Mouse (Mus musculus) forebrain, embryonic 15.5 days (tissue): Measurements from ENCODE around the gene Mlst8. TPM values are rescaled to one million over a fixed set of nuclear protein-coding genes. Genes with fewer than 3 reads are reported as not detected.

ENCODE experiments used
- ATAC-seq: fragments of 200-750 bp; cut with Nextera tagmentation; replicated peaks from 2 replicates; pipeline ENCODE4 v1.8.0; 2017; ENCODE audit warnings: mild to moderate bottlenecking, moderate TSS enrichment, moderate library complexity
- H3K27ac ChIP-seq: fragments of 300-500 bp; sonication (generic); replicated peaks from 2 replicates; pipeline ENCODE4 v1.5.1; 2015; ENCODE audit warnings: mild to moderate bottlenecking, inconsistent platforms
- H3K27me3 ChIP-seq: fragments of 300-500 bp; sonication (generic); 2 replicates; pipeline ENCODE4 v1.6.1; 2015; ENCODE audit warnings: inconsistent platforms
- H3K36me3 ChIP-seq: fragments of 300-500 bp; sonication (generic); 2 replicates; pipeline ENCODE4 v1.6.1; 2015; ENCODE audit warnings: mild to moderate bottlenecking, inconsistent platforms
- H3K4me1 ChIP-seq: fragments of 300-500 bp; sonication (generic); 2 replicates; pipeline ENCODE4 v1.6.1; 2015; ENCODE audit warnings: inconsistent platforms
- H3K4me2 ChIP-seq: fragments of 300-500 bp; sonication (generic); replicated peaks from 2 replicates; pipeline ENCODE4 v1.6.1; 2015; ENCODE audit warnings: mild to moderate bottlenecking, inconsistent platforms
- H3K4me3 ChIP-seq: fragments of 300-500 bp; sonication (generic); 2 replicates; pipeline ENCODE4 v1.5.1; 2015; ENCODE audit warnings: mild to moderate bottlenecking, inconsistent platforms
- H3K9ac ChIP-seq: fragments of 300-500 bp; sonication (generic); replicated peaks from 2 replicates; pipeline ENCODE4 v1.6.1; 2015; ENCODE audit warnings: mild to moderate bottlenecking, inconsistent platforms
- H3K9me3 ChIP-seq: fragments of 300-500 bp; sonication (generic); 2 replicates; pipeline ENCODE4 v1.6.1; 2016; ENCODE audit warnings: inconsistent platforms
- WGBS: fragments of 180-500 bp; shearing (Covaris S2); methylation state at CpG from one replicate; pipeline ENCODE4 v1.1.7; 2015; ENCODE audit warnings: mixed read lengths; 5-methylcytosine and 5-hydroxymethylcytosine counted together
- polyA plus RNA-seq: library from polyadenylated mRNA; unstranded; fragments of >200 nt; fragmentation: Nextera tagmentation; extraction: Ambion mirVana; gene quantifications from 2 replicates; pipeline ENCODE4 v1.2.1, GENCODE M21; 2015

Mlst8 gene
- polyA plus RNA-seq, 1 experiment from 2014 or later, result 36.4 TPM

DNA sequence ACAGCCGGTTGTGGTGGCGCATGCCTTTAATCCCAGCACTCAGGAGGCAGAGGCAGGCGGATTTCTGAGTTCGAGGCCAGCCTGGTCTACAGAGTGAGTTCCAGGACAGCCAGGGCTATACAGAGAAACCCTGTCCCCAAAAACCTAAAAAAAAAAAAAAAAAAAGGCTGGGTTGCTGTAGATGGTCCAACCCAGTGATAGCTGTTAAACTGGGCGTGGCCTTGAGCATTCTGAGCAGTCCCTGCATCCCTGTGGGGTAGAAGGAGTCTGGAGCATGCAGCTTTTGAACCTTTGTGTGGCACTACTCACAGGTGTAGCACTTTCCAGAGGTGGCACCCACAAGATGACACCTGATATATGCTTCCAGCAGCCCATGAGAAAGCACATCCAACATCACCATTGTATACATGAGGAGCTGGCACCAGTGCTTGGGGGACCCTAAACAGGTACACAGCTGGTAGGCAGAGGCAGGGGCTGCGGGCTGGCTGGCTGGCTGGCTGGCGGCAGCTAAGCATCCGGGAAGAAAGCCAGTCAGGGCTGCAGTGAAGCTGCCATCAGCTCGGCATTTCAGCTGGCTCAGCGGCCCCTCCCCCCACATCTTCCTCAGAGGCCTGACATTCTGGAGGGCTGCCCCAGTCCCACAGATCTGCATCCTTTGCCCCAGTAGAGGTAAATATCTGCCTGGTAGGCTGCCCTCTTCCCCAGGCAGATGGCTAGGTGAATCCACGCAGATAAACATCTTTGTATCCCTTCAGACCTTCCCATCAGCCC, 6.4 kb upstream of the Mlst8 start:
- peak overlapping the region; percentile 62 for H3K27ac ChIP-seq
- H3K27me3 ChIP-seq, result no peaks in the 10 kb centered on the region
- 46% methylated on average over 11 of the region's 11 CpGs for WGBS
- 0 out of 2 replicates have a peak overlapping the region, but pooled peaks have one; percentile 8 for H3K9ac ChIP-seq
- ATAC-seq, result no peak
- H3K4me1 ChIP-seq, result peaks cover 29% of the 10 kb centered on the region
- no peaks in the 10 kb centered on the region for H3K9me3 ChIP-seq
- H3K4me2 ChIP-seq, result no peak overlapping the region
- H3K36me3 ChIP-seq, result no peaks in the 10 kb centered on the region
- no peak overlapping the region for H3K4me3 ChIP-seq

DNA sequence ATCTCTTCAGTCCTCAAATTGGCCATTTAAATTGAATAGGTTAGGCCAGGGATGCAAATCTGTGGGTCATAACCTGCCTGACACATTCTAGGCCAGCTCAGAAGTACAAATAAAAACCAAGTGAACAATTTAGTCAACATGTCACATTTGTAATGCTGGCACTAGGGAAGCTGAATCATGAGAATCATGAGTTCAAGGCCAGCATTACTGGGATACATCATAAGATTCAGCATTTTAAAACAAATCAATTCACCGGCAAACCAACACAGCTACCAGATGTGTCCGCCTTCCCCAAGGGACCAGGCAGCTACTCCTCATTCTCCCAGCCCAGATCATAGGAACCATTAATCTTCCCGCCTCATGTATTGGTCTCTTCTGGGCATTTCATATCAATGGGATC, 4.6 kb upstream of the Mlst8 start:
- no peak overlapping the region for H3K9ac ChIP-seq
- 94% methylated on average over 3 of the region's 3 CpGs for WGBS
- no peak for ATAC-seq
- peaks cover 19% of the 10 kb centered on the region for H3K4me1 ChIP-seq
- H3K36me3 ChIP-seq, result no peaks in the 10 kb centered on the region
- no peak overlapping the region for H3K4me2 ChIP-seq
- no peak overlapping the region for H3K4me3 ChIP-seq
- no peaks in the 10 kb centered on the region for H3K9me3 ChIP-seq
- no peaks in the 10 kb centered on the region for H3K27me3 ChIP-seq
- no peak overlapping the region for H3K27ac ChIP-seq

DNA sequence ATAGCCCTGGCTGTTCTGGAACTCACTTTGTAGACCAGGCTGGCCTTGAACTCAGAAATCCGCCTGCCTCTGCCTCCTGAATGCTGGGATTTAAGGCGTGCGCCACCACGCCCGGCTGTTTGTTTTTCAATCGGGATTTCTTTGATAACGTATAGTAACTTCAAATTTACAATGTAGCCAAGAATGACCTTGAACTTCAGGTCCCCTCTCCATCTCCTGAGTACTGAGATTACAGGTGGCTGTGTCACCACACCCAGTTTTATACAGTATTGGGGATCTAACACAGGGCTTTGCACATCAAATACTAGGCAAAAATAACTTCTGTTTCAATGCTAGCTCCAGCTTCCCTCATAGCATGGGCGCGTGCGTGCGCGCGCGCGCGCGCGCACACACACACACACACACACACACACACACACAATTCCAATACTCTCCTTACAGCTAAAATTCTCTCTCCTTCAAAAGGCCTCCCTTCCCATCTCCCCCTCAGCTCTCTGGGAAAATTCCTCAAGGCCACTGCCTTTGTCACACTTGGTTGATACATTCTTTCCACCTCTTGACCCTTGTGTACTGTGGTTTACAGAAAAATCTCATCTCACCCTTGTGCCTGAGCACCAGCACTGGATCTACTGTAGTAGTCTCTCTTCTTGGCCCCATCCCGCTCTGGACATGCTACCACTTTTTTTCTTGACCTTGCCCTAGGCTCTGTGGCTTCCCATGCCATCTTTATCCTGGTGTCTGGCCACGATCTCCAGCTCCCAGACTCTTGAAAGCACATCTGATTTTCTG, 2.3 kb upstream of the Mlst8 start:
- peaks cover 23% of the 10 kb centered on the region for H3K4me1 ChIP-seq
- H3K4me3 ChIP-seq, result no peak overlapping the region
- no peaks in the 10 kb centered on the region for H3K9me3 ChIP-seq
- no peak overlapping the region for H3K9ac ChIP-seq
- no peaks in the 10 kb centered on the region for H3K27me3 ChIP-seq
- no peak for ATAC-seq
- no peak overlapping the region for H3K27ac ChIP-seq
- 94% methylated on average over 20 of the region's 20 CpGs for WGBS
- H3K36me3 ChIP-seq, result peaks cover 12% of the 10 kb centered on the region
- H3K4me2 ChIP-seq, result no peak overlapping the region

DNA sequence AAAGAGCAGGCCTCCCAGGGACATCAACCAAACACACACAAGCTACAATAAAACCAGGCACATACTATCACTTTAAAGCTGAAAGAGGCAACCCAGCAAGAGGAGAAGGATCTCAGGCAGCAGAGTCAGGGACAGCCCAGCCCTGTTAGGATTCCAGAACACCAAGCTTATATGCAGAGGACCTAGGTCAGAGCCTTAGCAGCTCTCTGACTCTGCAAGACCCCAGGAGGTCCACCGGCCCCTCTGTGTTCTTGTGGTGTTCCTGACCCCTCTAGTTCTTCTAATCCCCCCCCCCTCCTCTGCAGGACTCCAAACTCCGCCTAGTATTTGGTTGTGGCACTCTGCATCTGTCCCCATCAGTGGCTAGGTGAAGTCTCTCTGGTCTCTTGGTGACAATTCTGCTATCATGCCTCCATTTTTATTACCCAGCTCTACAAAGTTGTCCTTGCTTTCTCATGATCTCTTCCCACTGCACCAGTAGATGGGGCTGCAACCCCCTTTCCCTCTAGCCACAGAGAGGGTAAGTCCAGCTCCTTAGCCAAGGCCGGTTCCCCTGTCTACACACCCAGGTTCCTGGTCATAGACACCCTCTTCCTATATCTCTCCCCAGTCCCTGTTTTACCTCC, 1.4 kb upstream of the Mlst8 start:
- H3K27me3 ChIP-seq, result no peaks in the 10 kb centered on the region
- H3K27ac ChIP-seq, result no peak overlapping the region
- H3K4me1 ChIP-seq, result peaks cover 17% of the 10 kb centered on the region
- no peak overlapping the region for H3K4me3 ChIP-seq
- H3K4me2 ChIP-seq, result no peak overlapping the region
- WGBS, result 51% methylated on average over 3 of the region's 3 CpGs
- H3K9me3 ChIP-seq, result no peaks in the 10 kb centered on the region
- ATAC-seq, result no peak
- H3K9ac ChIP-seq, result no peak overlapping the region
- peaks cover 21% of the 10 kb centered on the region for H3K36me3 ChIP-seq

DNA sequence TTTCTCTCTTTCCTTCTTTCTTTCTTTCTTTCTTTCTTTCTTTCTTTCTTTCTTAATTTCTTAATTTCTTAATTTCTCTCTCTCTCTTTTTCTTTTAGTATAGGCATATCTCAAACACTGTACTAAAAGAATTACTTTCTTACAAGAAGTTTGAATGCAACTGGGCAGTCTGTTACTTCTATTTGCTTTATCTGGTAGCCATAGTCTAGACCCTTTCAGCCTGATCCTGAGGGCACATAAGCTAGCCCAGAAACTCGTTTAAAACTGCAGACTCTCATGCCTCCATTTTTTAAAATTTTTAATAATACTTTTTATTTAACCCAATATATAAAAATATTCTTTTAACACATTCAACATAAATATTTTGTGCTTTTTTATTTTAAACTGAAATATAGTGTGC, 553 bp upstream of the Mlst8 start:
- WGBS, result 21% methylated on average over 1 of the region's 1 CpGs
- Histone ChIP-seq H3K27ac (no peak overlapping the region), H3K4me2 (peak overlapping the region; percentile 53; the same call in 1 of the 2 replicates)

DNA sequence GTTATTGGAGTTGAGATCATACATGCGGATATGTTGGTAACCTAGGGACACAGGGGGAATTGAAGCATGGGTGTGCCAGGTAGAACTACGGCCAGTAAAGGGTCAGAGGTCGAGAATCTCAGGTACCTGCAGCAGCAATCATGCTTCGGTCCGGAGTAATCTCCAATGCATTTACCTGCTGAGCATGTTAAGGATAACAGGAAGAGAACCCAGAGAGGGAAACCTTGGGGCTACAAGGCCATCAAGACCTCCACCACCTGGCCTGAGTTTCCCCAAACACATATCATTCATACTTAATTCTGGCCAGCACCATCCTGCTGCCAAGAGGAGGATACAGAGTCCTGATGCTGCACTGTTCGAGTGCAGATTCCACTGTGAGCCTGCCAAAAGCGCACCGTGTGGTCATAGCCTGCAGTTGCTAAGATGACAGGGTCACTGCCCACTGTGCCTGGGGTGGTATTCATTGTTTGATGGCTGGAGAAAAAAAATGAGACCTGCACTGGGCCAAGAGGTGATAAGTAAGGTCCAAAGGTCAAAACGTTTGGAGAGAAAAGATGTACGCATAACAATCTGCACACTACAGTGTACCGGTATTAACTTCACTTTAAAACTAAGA, 785 bp downstream of the Mlst8 start:
- Histone ChIP-seq H3K36me3 (peaks cover 34% of the 10 kb centered on the region), H3K9ac (peak overlapping the region; percentile 92), H3K4me3 (peak overlapping the region; percentile 90), H3K27ac (no peak overlapping the region), H3K27me3 (no peaks in the 10 kb centered on the region), H3K4me1 (peaks cover 22% of the 10 kb centered on the region), H3K4me2 (peak overlapping the region; percentile 53), H3K9me3 (no peaks in the 10 kb centered on the region)
- WGBS, result 53% methylated on average over 11 of the region's 11 CpGs
- peak; percentile 19; the same call in 1 of the 2 replicates for ATAC-seq

More for the DNA sequence above, 553 bp upstream of the Mlst8 start:
- no peak for ATAC-seq
- H3K27me3 ChIP-seq, result no peaks in the 10 kb centered on the region
- H3K9ac ChIP-seq, result no peak overlapping the region
- peaks cover 15% of the 10 kb centered on the region for H3K4me1 ChIP-seq
- H3K36me3 ChIP-seq, result peaks cover 29% of the 10 kb centered on the region
- peak overlapping the region; percentile 90 for H3K4me3 ChIP-seq
- no peaks in the 10 kb centered on the region for H3K9me3 ChIP-seq

DNA sequence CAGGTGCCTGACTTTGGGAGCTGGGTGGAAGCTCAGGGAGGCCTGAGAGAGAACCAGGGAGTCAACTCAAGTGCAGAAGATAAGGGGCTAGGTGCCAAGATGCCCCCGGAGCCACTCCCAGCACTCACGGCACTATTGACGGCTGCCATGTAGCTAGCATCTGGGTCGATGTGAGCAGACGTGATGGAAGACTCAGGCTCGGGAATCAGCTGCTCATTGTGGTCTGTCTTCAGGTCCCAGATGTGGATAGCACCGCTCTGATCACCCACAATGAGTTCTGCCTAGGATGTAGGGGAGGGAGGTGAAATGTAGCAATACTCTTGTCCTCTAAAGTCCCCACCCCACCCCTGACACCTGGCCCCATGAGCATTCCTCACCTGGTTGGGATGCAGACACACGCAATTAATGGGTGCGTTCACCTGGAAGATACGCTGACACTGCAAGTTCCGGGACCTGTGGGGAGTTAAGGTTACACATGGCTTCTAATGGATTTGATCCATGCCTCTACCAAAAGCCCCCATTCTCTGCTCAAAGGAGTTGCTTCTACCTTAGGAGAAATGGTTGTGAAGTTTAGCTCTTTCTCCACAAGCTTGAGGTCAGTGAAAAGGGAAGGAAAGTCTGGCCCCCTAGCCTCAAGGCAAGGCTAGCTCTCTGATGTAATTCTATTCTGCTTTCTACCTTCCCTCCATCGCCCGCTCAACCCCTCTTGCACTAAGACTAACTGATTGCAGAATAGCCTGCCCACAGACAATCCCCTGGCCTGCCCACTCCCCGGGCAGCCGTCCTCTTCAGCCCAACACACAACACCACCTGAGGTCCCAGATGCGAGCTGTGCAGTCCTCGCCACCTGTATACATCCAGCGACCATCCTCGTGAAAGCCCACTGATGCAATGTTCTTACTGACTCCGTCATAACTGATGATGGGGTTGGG, 1.6 kb downstream of the Mlst8 start:
- H3K9me3 ChIP-seq, result no peaks in the 10 kb centered on the region
- H3K4me1 ChIP-seq, result peaks cover 29% of the 10 kb centered on the region
- no peak for ATAC-seq
- 90% methylated on average over 20 of the region's 20 CpGs for WGBS
- no peak overlapping the region for H3K27ac ChIP-seq
- no peaks in the 10 kb centered on the region for H3K27me3 ChIP-seq
- peak overlapping the region; percentile 53 for H3K4me2 ChIP-seq
- 0 out of 2 replicates have a peak overlapping the region, but pooled peaks have one; percentile 10 for H3K9ac ChIP-seq
- H3K4me3 ChIP-seq, result no peak overlapping the region
- peaks cover 34% of the 10 kb centered on the region for H3K36me3 ChIP-seq

DNA sequence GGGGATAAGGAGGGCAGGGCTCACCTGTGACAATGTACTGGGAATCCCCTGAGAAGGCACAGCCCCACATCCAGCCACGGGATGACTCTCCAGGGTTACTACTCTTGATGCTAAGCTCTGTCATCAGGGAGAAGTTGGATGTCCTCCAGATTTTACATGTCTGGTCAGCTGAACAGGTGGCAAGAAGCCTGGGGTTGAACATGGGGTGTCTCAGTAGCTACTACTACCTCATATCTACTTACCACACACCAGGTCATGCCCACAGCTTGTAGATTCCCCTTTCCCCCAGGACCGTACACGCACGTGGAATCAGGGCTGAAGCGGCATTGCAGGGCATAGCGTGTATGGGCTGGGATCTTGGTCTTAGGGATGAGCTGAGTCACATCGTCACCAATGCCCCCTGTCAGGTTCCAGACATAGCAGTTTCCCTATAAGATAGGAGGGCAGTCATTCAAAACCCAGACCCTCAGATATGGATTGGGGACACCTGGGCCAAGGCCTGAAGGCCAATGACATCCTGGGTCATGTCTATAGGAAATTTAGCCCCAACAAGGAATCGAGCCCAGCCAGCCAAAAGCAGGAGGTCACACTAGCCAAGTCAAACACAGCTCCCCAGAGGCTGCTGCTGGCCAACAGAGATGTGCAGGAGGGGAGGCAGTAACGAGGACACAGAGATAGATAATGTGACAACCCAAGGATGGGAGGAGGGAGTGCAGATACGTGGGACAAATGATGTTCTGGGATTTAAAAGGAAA, 2.7 kb downstream of the Mlst8 start:
- no peak overlapping the region for H3K4me2 ChIP-seq
- peaks cover 34% of the 10 kb centered on the region for H3K36me3 ChIP-seq
- no peak overlapping the region for H3K4me3 ChIP-seq
- no peak overlapping the region for H3K27ac ChIP-seq
- H3K9me3 ChIP-seq, result no peaks in the 10 kb centered on the region
- H3K4me1 ChIP-seq, result peaks cover 41% of the 10 kb centered on the region
- no peak overlapping the region for H3K9ac ChIP-seq
- H3K27me3 ChIP-seq, result no peaks in the 10 kb centered on the region
- 94% methylated on average over 10 of the region's 10 CpGs for WGBS
- no peak for ATAC-seq

DNA sequence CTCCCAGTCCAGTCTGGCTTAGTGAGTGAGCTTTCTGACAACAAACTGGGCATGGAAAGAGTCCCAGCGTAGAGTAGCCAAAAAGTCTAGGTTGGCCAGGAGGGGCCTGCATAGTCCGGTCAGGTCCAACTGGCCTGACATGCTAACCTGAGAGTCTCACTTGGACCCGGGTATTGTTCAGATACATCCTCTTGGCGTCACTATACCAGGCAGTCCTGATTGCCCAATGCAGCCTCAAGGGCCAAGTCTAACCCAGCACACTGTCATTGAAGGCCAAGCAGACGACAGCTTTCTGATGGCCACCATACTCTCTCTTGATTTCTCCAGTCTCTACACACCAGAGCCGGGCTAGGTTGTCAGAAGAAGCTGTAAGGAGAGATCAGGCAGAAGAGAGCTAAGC, 3.3 kb downstream of the Mlst8 start:
- Histone ChIP-seq H3K4me2 (no peak overlapping the region), H3K4me3 (no peak overlapping the region), H3K27me3 (no peaks in the 10 kb centered on the region), H3K9ac (no peak overlapping the region), H3K27ac (no peak overlapping the region), H3K4me1 (peaks cover 46% of the 10 kb centered on the region), H3K36me3 (peaks cover 34% of the 10 kb centered on the region), H3K9me3 (no peaks in the 10 kb centered on the region)
- WGBS, result 96% methylated on average over 6 of the region's 6 CpGs
- ATAC-seq, result no peak

DNA sequence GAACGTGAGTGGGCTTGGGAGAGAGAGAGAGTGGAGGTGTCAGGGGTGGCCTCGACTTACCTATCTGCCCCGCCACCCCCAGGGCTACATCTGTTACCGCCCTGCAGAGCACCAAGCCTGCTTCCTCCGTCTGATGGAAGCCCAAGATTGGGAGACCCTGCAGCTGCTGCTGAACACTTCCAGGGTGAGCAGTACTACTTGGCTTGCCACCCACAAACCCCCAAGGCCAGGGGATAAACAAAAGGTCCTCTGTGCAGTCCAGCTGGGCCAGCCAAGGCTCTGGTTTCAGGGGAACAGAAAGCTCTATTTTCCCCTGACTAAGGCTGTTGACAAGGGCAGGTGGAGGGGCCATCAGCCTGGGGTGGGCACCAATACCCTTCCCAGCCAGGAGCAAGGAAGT, 4.3 kb downstream of the Mlst8 start:
- no peak overlapping the region for H3K27ac ChIP-seq
- H3K4me2 ChIP-seq, result no peak overlapping the region
- H3K27me3 ChIP-seq, result no peaks in the 10 kb centered on the region
- no peak for ATAC-seq
- peaks cover 34% of the 10 kb centered on the region for H3K36me3 ChIP-seq
- H3K4me1 ChIP-seq, result peaks cover 44% of the 10 kb centered on the region
- 83% methylated on average over 5 of the region's 5 CpGs for WGBS
- H3K9me3 ChIP-seq, result no peaks in the 10 kb centered on the region
- no peak overlapping the region; the same call in 1 of the 2 replicates for H3K9ac ChIP-seq
- no peak overlapping the region for H3K4me3 ChIP-seq
